Mouse (Mus musculus) liver, embryonic 16.5 days (tissue): Measurements from ENCODE around the gene Neurl4. TPM values are rescaled to one million over a fixed set of nuclear protein-coding genes. Genes with fewer than 3 reads are reported as not detected.
"Not testable (repeated sequence)": the region's sequence is repeated elsewhere in the genome, so short reads cannot be mapped to it uniquely, and the experiment has no call there.

Experiments used
- ATAC-seq: fragments of 200-750 bp; cut with Nextera tagmentation; 2 replicates; pipeline ENCODE4 v1.8.0; 2017; ENCODE audit warnings: low read depth, mild to moderate bottlenecking, moderate number of reproducible peaks, moderate library complexity
- H3K27ac ChIP-seq: fragments of 300-500 bp; sonication (generic); 2 replicates; pipeline ENCODE4 v1.5.1; 2014; ENCODE audit warnings: mild to moderate bottlenecking, low read length
- H3K27me3 ChIP-seq: fragments of 300-500 bp; sonication (generic); 2 replicates; pipeline ENCODE4 v1.6.1; 2014; ENCODE audit warnings: low read depth, low read length, mixed read lengths; ENCODE audit not compliant: control insufficient read depth, insufficient read depth
- H3K36me3 ChIP-seq: fragments of 300-500 bp; sonication (generic); 2 replicates; pipeline ENCODE4 v1.6.1; 2014; ENCODE audit warnings: mild to moderate bottlenecking; ENCODE audit not compliant: control insufficient read depth, insufficient read depth
- H3K4me1 ChIP-seq: fragments of 300-500 bp; sonication (generic); 2 replicates; pipeline ENCODE4 v1.6.1; 2014; ENCODE audit warnings: low read depth, low read length, mixed read lengths; ENCODE audit not compliant: control insufficient read depth
- H3K4me2 ChIP-seq: fragments of 300-500 bp; sonication (generic); 2 replicates; pipeline ENCODE4 v1.6.1; 2014; ENCODE audit warnings: low read depth, low read length, mixed read lengths
- H3K4me3 ChIP-seq: fragments of 300-500 bp; sonication (generic); 2 replicates; pipeline ENCODE4 v1.5.1; 2014; ENCODE audit warnings: low read depth, mild to moderate bottlenecking, low read length
- H3K9ac ChIP-seq: fragments of 300-500 bp; sonication (generic); 2 replicates; pipeline ENCODE4 v1.6.1; 2014; ENCODE audit warnings: low read depth, low read length
- H3K9me3 ChIP-seq: fragments of 300-500 bp; sonication (generic); replicated peaks from 2 replicates; pipeline ENCODE4 v1.6.1; 2016; ENCODE audit warnings: low read length; ENCODE audit not compliant: control insufficient read depth
- WGBS: fragments of 180-500 bp; shearing (Covaris S2); extraction: QIAGEN DNeasy Blood & Tissue Kit; methylation state at CpG from one replicate; pipeline ENCODE4 v1.1.7; 2014; ENCODE audit not compliant: insufficient replicate concordance; 5-methylcytosine and 5-hydroxymethylcytosine counted together
- polyA plus RNA-seq: library from polyadenylated mRNA; unstranded; fragments of >200 nt; fragmentation: Nextera tagmentation; extraction: Ambion mirVana; gene quantifications from 2 replicates; pipeline ENCODE4 v1.2.1, GENCODE M21; 2015

Neurl4 gene
- polyA plus RNA-seq, 1 experiment from 2014 or later = 2.6 TPM

DNA sequence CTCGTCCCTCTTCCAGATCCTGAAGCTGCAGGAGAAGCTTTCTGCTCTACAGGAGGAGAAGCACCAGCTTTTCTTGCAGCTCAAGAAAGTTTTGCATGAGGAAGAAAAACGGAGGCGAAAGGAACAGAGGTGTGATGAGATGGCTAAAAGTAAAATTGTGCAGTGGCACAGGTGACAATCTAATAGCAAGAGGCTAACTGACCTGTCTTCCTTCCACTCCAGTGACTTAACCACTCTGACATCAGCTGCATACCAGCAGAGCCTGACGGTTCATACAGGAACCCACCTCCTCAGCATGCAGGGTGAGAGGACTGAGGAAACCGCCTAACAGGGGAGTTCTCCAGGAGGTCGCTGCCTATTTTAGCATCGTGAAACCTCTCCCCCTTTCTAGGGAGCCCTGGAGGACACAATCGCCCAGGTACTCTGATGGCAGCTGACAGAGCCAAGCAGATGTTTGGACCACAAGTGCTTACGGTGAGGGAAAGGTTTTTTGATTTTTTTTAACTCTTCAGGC is 14.1 kb downstream of the Neurl4 start:
- Histone ChIP-seq H3K9ac (peak overlapping the region; percentile 94), H3K36me3 (peaks cover 59% of the 10 kb centered on the region), H3K9me3 (no peaks in the 10 kb centered on the region), H3K4me2 (peak overlapping the region; percentile 96), H3K4me1 (peaks cover 52% of the 10 kb centered on the region), H3K27ac (peak overlapping the region; percentile 99), H3K27me3 (no peaks in the 10 kb centered on the region), H3K4me3 (peak overlapping the region; percentile 93)
- no peak for ATAC-seq
- WGBS = 24% methylated on average over 9 of the region's 9 CpGs

DNA sequence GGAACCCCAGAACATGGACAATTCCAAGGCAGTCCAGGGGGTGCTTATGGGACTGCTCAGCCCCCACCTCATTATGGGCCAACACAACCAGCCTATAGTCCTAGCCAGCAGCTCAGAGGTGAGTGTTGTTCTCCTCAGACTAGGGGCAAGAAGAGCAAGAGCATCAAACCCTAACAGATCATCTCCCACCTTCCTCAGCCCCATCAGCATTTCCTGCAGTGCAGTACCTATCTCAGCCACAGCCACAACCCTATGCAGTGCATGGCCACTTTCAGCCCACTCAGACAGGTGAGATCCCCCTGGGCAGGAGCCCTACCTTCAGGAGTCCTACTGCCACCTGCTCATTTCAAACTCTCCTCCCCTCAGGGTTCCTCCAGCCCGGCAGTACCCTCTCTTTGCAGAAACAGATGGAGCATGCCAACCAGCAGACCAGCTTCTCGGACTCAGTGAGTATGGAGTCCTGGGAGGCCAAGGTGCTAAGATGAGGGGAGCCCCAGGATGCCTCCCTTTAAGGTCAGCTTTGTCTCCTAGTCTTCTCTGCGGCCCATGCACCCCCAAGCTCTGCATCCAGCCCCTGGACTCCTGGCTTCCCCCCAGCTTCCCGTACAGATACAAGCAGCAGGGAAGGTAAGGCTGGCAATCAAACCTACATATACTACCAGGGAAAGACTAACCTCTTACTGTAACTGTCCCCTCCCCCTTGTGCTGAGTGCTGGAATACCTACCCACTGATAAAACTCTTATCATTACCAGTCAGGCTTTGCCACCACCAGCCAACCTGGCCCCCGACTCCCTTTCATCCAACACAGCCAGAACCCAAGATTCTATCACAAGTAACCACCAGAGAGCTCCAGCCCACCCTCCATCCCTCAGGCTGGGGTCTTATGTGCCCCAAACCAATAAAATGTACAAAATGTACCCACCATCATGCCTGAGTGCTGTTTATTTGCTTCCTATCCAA is 15.1 kb downstream of the Neurl4 start:
- 21% methylated on average over 5 of the region's 5 CpGs for WGBS
- ATAC-seq = peak; percentile 64
- Histone ChIP-seq H3K4me1 (peaks cover 52% of the 10 kb centered on the region), H3K36me3 (peaks cover 54% of the 10 kb centered on the region), H3K27ac (peak overlapping the region; percentile 99), H3K4me2 (peak overlapping the region; percentile 96), H3K4me3 (peak overlapping the region; percentile 93), H3K9ac (peak overlapping the region; percentile 94), H3K9me3 (no peaks in the 10 kb centered on the region), H3K27me3 (no peaks in the 10 kb centered on the region)

DNA sequence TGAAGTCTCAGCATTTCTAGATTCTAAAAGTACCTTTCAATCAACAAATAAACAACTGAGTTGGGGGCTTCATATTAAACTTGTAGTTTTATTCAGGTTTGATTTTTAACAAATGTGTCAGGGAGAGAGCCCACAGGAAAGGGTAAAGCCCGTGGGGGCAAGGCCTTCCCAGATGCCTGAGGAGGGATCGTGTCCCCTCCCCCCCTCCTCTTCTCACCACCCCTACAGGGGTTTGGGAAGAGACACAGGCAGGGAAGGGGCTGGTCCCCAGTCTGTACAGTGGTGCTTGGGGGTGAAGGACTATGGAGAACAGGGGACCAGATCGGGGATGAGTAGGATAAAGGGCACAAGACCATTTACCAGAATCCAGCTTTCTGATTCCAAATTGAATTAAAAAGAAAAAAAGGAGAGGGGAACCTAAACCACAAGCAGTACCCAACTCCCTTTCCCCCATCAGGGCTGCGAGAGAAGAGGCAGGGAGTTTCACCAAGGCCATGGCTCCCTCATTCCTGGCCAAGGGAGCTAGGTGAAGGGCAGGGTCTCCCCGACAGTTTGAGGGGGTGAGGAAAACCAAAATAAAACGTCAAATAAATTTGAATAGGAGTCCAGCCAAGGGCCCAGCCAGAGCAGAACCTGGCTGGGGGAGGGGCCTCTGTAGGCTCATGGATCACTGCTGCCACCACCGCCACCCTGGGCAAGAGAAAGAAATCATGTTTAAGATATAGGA is 15.9 kb downstream of the Neurl4 start:
- Histone ChIP-seq H3K36me3 (peaks cover 46% of the 10 kb centered on the region), H3K4me1 (peaks cover 52% of the 10 kb centered on the region), H3K4me3 (peak overlapping the region; percentile 93), H3K27ac (peak overlapping the region; percentile 99), H3K4me2 (peak overlapping the region; percentile 96), H3K9ac (peak overlapping the region; percentile 69)
- WGBS = 35% methylated on average over 7 of the region's 7 CpGs
- H3K9me3 ChIP-seq, ATAC-seq, H3K27me3 ChIP-seq: not testable (repeated sequence)

DNA sequence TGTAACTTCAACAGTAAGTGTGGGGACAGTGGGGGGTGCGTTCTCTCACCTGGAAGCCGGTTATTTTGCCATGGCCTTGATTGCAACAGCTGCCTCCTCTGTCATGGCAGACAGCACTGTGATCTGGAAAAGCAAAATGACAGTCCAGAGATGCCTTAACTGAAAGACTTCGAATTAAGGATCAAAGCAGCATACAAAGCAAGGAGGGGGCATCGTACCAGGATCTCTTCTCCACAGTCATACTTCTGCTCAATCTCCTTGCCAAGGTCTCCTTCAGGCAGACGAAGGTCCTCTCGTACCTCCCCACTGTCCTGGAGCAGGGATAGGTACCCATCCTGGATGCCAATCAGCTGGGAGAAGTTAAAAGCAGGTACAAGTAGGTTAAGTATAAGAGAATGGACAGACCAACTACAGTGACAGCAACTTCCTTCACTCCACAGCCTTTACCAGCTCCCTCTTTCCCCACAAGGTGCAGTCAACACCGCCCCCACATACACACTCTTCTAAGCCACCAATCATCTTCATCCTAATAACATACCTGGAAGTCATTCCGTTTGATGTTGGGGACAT is 16.6 kb downstream of the Neurl4 start:
- Histone ChIP-seq H3K27ac (peak overlapping the region; percentile 99), H3K9ac (peak overlapping the region; percentile 69), H3K36me3 (peaks cover 40% of the 10 kb centered on the region), H3K9me3 (no peaks in the 10 kb centered on the region), H3K4me3 (peak overlapping the region; percentile 10), H3K4me1 (peaks cover 54% of the 10 kb centered on the region), H3K27me3 (no peaks in the 10 kb centered on the region), H3K4me2 (peak overlapping the region; percentile 96)
- 64% methylated on average over 8 of the region's 8 CpGs for WGBS
- ATAC-seq = no peak

DNA sequence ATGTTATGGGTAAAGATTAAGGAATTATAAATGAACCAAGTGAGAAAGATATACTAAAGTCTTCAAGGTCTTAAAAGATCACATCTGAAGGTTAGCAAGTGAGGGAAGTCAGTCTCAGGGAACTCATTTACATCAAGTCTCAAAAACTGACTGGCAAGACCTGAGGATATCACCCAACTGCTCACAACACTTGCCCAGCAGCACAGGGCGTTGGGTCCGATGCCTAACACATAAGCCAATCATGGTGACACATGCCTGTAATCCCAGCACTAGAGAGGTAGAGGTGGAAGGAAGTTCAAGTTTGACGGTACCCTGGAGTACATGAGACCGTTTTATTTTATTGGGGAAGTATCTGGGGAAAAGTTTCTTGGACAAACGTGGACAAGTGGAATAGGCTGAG is 17.2 kb downstream of the Neurl4 start:
- WGBS = 63% methylated on average over 5 of the region's 5 CpGs
- peaks cover 38% of the 10 kb centered on the region for H3K36me3 ChIP-seq
- H3K27ac ChIP-seq = peak overlapping the region; percentile 99
- H3K4me3 ChIP-seq = peak overlapping the region; percentile 1; the same call in 1 of the 2 replicates
- H3K4me1 ChIP-seq = peaks cover 60% of the 10 kb centered on the region
- no peaks in the 10 kb centered on the region for H3K27me3 ChIP-seq
- peak overlapping the region; percentile 90 for H3K4me2 ChIP-seq
- no peaks in the 10 kb centered on the region for H3K9me3 ChIP-seq
- peak overlapping the region; percentile 24; the same call in 1 of the 2 replicates for H3K9ac ChIP-seq
- no peak for ATAC-seq

DNA sequence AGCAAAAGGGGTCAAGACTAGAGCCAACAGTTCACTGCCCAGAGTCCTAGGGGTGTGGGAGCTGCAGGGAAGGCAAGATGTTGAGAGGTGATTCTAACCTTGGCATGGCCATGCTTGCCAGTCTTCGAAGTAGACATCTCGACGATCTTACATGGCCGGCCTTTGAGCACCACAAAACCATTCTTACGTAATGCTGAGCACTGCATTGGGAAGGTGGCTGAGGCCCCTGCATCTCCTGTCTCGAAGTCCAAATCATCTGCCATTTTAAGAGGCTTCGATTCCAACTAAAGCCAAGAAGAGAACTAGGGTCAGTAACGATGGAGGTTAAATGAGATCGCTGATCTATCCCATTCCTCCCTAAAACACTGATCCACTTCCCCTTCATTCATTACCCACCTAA is 18.2 kb downstream of the Neurl4 start:
- peak overlapping the region; percentile 98 for H3K9ac ChIP-seq

DNA sequence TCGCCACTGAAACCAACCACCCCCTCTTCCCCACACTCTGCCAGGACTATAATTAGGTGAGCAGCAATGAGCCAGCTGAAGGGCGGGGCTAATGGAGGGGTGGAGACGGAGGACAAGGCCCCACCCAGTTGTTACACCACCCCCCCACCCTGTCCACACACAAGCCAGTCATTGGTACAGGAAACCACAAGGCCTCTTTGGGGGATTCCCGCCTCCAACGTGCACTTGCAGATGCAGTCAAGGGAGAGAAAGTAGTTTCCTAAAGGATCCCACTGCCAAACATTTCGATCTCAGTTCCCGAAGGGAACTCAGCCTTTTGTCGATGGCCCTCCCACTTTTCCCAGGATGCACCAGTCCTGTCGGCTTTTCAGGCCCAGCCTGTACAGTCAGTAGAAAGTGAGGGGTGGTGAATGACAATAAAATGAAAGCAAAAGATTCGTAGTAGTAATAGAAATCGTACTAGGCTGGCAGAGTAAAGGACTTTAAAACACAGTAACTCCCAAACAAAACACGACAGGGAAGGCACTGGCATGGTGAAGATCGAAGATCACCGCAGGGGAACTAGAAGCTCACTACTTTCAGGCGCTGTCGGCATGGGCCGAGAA is 18.9 kb downstream of the Neurl4 start:
- peaks cover 66% of the 10 kb centered on the region for H3K4me1 ChIP-seq

More for the DNA sequence above, 18.2 kb downstream of the Neurl4 start:
- peak overlapping the region; percentile 96 for H3K4me3 ChIP-seq
- peak overlapping the region; percentile 99 for H3K27ac ChIP-seq
- ATAC-seq = no peak
- H3K27me3 ChIP-seq = no peaks in the 10 kb centered on the region
- WGBS = 39% methylated on average over 9 of the region's 9 CpGs
- no peaks in the 10 kb centered on the region for H3K9me3 ChIP-seq
- H3K36me3 ChIP-seq = peaks cover 38% of the 10 kb centered on the region
- H3K4me2 ChIP-seq = peak overlapping the region; percentile 90
- H3K4me1 ChIP-seq = peaks cover 64% of the 10 kb centered on the region

DNA sequence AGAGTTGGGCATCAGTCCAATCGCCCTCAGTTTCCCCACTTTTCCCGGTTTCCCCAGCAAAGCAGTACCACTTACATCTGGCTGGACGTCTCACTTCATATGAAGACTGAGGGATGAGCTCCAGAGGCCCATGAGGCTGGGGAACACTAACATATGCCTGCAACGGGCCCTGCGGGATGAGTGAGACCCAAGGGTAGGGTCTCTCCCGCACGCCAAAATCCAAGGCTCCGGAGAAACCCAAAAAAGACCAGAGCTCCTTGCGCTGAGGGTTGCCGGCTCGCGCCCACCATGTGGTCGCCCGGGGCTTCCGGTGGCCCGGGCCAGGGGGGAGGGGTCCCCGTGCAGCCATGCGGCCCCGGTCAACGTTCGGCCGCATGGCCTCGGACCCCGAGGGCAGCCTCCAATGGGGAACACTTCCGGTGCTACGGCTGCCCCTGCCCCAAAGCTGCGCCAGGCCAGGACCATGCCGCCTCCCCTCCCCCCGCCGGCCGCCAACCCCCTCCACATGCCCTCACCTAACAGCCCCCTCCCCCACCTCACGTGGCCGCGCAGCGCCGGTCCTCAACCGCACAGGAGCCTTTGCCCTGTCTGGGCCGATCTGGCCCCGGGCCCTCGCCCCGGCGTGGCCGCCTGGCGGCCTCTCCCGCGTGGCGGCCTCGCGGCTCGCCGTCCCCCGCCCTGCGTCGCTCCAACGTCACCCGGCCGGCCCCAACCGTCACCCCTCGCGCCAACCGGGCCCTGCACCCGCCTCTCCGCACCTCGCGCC is 19.6 kb downstream of the Neurl4 start:
- Histone ChIP-seq H3K4me2 (peak overlapping the region; percentile 90), H3K4me3 (peak overlapping the region; percentile 96), H3K27me3 (no peaks in the 10 kb centered on the region), H3K4me1 (peaks cover 60% of the 10 kb centered on the region), H3K36me3 (peaks cover 33% of the 10 kb centered on the region), H3K9ac (peak overlapping the region; percentile 98), H3K9me3 (no peaks in the 10 kb centered on the region), H3K27ac (peak overlapping the region; percentile 99)
- under 1% methylated on average over 47 of the region's 65 CpGs for WGBS
- ATAC-seq = peak; percentile 7

More for the DNA sequence above, 18.9 kb downstream of the Neurl4 start:
- H3K27ac ChIP-seq = peak overlapping the region; percentile 99
- H3K36me3 ChIP-seq = peaks cover 38% of the 10 kb centered on the region
- ATAC-seq = peak; percentile 41
- under 1% methylated on average over 17 of the region's 17 CpGs for WGBS
- H3K27me3 ChIP-seq = no peaks in the 10 kb centered on the region
- peak overlapping the region; percentile 96 for H3K4me3 ChIP-seq
- peak overlapping the region; percentile 98 for H3K9ac ChIP-seq
- H3K4me2 ChIP-seq = peak overlapping the region; percentile 90
- H3K9me3 ChIP-seq = no peaks in the 10 kb centered on the region
